Mouse (Mus musculus) c-Kit-positive CD71-positive TER-119-positive erythroid progenitor cells, embryonic 14.5 days (primary cell): ENCODE measurements around the gene Rassf2.

Experiments used
- DNase-seq: peaks from one replicate; pipeline ENCODE4 v3.0.0-alpha.2; 2013; ENCODE audit warnings: low spot score

The Rassf2 gene

DNA sequence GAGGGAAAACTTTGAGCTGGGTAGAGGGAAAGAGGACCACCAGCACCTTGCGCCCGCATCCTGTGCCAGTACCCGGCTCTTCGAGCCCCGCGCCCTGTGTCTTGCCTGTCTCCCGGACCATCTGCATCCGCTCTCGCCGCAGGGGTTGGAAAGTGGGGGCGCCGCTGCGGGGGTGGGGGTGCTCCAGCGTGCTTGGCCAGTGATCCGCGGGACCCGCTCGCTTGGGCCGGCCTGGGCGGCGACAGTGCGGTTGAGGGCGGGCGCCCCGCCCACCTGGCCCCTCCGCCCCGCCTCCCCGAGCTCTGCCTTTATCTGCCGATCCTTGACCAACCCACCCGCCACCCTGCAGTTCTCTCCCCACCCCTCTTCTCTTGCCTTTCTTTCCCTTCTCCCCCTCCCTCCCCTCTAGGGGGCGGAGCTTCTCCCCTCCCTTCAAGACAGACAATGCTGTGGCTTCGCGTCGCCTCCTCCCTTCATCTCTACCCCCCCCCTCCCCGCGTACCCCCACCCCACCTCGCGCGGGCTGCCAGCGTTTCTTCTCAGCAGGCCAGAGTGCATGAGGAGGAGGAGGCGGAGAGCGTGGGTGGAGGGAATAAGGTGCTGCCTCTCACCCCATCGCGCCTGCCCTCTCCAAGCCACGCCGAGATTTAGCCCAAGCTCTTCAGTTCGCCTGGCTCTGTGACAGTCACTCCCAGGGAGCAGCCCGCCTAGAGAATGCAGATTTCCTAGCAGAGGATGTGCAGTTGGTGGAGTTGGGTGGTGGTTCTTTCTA, at the start of gene Rassf2:
Rassf2 (minus strand) TSS at position 613 of the 772 bp plus-strand sequence.
- peak; percentile 30 for DNase-seq

DNA sequence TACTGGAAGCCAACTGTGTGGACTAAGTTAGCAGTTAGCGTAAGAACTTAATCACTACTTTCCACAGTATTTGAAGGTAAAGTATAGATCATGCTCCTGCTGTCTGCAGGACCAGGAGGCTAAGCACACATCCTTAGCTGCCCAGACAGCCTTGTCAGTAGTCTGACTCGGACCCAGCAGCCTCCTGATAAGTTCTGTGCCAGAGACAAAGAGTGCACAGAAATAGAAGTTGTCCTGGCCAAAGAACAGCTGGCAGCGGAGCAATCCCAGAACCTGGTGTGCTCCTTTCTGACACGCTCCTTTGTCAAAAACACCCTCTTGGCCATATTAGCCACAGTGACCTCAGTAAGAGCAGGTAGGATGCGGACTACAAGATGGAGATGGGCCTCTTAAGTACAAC, 49.1 kb upstream of the Rassf2 start:
- no peak for DNase-seq

DNA sequence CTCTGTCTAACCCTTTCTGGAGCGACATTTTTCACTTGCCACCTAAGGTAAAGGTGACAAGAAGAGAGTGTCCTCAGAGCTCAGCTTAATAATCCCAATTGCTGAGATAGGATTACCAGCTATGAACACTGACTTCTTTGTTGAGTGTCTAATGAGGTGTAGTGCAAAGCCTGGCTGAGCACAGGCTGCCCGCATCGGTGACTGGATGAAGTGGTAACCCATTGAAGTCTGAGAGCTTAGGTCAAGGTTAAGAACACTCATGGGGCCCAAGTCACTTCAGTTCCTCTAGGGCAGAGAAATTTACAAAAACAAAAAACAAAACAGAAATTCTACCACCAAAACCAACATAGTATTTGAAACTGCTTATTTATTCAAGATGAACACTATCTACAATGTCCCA, 43.0 kb upstream of the Rassf2 start:
- no peak for DNase-seq

DNA sequence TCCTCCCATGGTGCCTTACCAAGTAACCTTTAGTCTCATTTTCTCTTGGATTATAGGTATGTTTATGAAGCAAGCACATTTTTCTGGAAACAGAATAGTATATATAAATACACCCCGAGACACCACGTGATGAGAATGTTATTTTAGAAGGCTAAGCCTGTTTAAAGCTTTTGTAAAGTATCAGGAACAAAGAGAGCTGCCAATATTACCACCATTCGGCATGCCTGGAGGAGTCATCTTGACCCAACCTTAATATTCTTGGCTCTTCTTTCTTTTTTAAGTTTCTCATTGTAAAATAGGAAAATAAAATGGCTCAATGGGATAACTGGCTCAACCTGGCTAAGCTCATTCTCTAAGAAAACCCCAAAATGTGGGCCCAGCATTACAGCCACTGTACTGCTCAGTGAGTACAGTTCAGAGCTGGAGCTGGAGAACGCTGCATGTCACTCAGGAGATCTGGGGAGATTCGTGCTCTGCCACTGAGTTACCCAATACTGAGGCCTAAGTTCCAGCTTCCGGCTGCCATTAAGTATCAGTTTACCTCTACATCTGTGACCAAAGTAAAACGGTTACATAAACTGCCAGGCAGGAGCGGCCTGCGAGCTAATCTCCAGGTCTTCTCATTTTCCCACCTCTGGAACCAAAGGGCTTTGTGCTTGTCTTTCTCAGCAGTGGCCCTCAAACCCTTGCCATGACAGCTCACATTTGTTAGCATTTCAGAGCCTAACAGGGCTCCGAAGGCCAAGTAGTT, 40.1 kb upstream of the Rassf2 start:
- no peak for DNase-seq

DNA sequence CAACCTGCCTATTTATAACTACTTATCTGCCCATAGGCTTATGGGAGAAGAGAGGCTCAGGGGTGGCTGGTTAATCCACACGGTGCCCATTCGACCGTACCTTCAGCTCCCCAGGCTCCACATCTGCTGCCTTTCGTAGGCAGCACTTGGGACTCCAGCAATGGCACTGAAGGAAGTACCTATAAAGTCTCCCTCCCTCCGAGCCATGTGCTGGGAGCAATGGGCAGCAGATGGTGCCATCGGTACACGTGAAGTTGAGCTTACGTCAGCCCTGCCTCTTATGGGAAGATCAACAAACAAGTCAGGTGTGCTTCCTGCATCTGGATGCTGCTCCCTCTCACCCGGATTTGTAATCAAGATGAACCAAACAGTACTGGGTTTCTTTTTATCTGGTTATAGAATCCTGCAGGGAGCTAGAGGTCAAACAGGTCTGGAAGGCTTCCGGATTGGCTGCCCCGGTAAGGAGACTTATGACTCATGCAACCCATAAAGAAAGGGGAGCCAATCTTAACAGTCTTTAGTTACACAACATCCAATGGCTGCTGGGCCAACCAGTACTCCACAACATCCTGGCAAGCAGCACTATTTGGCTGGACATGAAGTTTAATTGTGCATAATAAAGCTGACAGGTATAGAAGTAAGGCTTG, 34.2 kb upstream of the Rassf2 start:
- no peak for DNase-seq

DNA sequence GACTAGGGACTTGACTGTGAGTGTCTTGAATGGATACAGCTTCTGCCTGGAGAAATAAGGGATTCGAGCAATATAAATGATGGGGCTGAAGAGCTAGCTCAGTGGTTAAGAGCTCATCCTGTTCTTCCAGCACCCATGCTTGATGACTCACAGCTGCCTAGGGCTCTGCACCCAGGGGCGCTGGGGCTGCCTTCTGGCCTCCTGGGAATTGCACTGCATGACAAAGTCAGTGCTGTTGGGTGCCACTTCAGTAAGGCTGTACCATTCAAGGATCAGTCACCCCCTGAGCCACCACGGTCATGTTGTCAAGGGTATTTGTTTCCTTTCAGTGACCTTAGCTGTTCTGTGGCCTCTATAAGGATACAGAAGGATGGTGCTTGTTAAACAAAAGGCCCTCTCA, 33.7 kb upstream of the Rassf2 start:
- DNase-seq, result no peak

DNA sequence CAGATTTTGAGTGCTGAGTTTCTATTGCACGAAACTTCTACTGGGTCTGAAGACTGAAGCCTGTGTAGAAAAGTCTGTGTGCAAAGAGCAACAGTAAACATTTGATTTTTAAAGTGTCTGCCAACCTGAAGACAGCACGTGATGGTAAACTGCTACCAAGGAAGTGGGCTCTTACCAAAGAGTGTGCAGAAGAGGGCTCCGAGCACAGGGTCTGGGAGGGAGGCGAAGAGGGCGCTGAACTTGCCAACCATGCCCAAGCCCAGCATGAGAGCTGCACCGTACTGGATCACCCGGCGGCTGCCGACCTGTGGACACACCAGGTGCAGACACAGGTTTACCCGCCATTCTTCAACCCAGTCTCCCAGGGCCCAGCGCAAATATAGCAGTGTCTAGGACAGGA, 31.8 kb upstream of the Rassf2 start:
- DNase-seq, result no peak

DNA sequence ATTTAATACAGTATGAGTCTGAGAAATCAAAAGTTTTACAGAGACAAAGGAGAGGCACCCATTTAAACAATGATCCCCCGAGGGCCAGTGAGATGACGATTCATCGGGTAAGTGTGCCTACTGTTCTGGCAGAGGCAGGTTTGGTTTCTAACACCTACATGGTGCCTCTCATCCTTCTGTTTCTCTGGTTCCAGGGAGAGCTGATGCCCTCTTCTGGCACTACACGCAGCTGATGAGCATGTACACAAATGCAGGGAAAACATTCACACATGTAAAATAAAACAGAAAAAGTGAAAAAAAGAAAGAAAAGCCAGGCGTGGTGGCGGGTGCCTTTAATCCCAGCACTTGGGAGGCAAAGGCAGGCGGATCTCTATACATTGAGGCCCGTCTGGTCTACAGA, 29.9 kb upstream of the Rassf2 start:
- no peak for DNase-seq

DNA sequence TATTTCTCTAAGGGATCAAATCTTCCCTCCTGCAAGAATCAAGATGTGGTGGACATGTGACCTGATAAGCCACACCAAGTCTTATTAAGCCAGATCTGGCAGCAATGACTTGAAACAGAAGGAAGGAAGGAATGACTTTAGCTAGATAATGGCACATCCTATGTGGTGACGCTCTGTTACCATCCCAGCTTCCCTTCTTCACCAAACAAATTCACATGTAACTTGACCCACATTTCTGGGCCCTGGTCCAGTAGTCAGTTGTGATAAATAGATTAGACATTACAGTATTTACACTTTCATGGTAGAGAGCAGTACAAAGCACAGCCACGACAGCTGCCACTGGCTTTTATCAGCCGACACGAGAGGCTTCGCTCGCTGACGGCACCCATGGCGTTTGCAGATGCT, 25.3 kb upstream of the Rassf2 start:
- DNase-seq, result no peak

DNA sequence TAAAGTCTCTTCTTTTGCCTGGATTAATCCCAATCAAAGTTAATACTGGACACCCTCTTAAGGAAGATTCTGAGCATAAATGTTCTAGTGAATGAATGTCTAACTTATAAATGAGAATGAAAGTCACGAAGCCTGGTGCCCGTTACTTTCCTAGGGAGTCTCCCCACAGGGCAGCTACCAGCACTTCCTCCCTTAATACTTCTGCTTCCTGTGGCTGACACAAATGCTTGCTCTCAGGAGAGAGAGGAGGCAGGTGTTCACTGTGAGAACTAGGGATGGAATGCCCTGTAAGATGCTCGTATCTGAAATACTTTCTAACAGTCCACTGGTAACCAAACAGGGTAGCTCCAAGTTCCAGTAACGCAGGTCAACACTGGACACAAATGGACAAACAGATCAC, 23.8 kb upstream of the Rassf2 start:
- DNase-seq, result no peak

DNA sequence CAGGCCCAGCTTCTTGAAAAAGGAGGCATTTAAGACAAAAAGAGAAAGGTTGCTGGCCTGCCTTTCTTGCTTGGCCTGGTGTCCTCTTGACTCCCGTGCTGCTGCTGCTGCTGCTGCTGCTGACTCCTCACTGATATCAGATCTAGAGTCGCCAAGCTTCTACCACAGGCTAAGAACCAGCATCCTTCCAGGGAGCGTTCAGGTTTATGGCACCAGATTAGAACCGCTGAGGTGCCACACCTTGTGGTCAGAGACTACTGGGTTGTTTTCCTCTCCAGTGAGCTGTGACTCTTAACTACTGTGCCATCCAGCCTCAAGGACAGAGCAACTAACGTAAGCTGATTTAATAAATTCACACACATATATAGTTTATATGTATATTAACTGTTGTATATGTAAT, 21.7 kb upstream of the Rassf2 start:
- no peak for DNase-seq

DNA sequence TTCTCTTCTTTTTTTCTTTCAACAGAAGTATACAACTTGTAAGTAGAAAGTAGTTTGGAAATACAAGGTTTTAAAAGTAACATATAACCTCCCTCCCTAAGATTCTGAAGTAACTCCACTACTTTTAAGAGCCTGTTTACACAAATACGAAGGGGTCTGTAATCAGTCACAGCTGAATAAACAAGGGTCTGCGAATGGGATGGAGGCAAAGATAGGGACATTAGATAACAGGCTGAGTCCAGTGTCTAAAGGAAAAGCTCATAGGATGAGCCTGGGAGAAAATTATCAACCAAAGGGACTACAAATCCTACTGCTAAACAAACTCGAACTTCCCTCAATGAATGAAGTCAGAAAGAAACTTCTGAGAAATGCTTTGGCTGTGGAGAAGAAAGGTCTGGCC, 19.9 kb upstream of the Rassf2 start:
- no peak for DNase-seq

DNA sequence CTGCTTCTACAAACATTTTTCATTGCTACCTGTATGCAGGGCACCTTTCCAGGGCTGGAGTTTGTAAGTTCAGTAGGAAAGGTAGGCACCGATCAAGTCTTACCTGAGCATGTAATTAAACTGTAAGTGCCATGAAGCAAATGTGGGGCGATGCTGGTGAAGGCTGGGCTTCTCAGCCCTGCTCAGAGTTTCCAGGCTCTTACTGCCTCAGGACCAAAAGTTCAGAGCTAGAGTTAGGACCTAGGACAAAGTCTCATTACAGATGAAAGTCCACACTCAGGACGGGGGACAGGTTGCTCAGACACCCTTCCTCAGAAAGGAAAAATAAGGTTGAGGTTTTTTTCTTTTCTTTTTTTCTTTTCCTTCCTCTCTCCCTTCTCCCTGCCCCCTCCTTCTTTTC, 19.4 kb upstream of the Rassf2 start:
- DNase-seq, result no peak

DNA sequence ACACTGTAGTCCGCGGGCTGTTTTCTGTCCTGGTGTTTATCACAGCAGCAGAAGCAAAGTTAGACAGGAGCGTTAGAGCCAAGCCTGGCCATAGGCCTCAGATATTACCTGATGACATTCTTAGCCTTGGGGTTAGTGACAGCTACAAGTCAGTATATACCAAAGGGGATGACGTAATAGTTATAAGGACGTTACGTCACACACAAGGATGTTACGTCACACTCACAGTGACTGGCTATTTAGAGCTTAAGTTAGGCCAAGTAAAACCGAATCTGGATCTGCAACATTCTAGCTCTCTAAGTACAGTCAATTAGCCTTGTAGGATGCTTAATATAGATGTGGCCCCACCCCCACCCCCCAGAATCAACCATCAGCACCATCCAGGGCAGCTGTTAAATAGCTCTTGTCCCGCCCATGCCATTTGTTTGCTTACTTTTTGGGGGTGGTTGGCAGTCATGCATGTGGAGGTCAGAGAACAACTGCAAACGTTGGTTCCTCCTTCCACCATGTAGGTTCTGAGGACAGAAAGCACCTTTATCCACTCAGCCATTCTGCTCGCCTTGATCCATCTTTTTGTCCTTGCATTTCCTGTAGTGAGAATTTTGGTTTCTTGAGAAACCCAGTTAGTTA, 18.2 kb upstream of the Rassf2 start:
- DNase-seq, result no peak

DNA sequence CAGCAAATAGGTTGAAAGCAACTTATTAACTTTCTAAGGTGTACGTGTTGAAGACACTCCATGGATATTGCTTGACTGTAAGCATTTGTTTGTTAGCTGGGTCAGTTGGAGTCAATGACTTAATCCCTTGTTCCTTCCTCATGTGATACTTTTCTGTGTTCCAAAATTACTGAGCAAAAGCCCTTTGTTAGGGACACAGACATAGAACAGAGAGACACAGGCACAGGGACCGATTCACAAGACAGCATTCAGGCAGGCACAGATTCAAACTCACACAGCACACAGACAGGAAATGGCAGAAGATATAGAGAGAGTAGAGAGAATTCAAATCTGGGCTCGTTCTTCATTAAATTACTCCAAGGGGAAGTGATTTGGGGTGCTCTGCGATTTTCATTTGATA, 17.3 kb upstream of the Rassf2 start:
- no peak for DNase-seq

DNA sequence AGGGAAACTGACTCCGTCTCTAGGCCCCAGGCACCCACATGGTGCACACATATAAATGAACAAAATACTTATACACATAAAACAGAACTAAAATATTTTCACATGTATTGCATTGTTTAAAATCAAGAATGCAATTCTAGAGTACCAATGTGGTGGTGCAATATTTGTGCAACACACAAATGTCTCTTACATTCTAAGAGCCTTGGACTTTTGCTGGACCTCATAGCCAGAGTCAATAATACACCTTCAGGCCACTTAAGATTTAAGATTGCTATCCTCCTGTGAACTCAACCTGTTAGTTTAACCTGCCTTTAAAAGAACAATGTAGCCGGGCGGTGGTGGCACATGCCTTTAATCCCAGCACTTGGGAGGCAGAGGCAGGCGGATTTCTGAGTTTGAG, 16.6 kb upstream of the Rassf2 start:
- no peak for DNase-seq

DNA sequence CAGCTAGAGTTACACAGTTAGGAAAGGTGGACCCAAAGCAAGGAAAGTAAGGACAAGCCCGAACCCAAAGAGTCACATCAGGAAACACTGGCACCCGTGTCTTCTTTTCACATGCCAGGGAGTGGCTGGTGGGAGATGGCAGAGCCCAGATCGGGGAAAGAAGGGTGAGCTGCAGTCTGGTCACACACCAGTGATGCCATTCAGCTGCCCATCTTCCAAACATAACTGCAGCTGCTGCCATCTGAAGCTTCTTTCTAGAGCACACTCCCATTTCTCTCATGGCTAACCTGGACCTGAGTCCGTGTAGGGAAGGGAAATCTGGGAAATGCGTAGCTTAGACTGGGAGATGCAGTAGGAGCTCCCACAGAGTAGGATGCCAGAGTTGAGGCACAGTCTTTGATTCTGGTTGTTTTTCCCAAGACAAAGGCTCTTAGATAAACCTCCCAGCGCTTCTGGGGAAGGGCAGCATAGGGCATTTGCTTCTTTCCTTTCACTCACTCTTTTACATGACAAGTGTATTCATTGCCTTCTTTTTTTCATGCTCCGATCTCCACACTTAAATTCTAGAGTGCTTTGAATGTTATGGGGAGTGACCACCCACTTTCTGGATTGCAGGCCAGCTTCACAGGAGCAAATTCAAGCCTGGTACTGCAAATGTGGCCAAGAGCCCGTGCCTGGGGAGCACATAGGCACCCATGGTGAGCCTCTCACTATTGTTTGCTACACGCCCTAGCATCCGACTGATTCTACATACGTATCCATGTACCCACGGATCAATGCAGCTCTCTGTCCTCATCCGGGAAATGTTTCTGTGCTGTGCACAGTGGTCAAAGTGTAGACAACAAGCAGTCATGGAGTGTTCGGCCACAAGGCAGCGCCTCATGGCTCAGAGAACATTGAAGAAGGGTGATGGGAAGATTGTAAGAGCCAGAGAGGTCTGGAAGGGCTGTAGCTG, 14.5 kb upstream of the Rassf2 start:
- no peak for DNase-seq

DNA sequence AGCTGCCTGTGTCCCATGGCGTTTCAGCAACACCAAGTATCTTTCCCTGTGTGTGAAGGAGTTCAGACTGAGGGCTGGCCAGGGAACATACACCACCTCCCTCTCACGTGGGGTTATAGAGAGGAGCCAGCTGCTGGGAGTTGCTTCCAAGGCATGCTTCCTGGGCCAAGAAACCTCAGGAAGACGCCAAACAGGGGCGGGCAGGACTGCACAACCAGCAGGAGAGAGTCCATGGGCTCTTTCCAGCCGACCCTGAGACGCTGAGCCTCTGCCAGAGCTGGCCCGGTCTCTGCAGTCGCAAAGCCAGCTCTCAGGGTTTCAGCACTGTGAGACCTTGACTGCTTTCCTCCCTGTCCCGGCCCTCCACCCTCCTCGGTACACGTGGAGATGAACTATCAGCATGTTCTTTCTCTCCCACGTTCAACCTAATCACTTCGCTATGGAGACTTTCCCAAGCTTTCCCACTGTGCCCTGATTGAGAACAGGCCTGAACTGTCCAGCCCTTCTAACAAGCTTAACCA, 13.1 kb upstream of the Rassf2 start:
- no peak for DNase-seq

DNA sequence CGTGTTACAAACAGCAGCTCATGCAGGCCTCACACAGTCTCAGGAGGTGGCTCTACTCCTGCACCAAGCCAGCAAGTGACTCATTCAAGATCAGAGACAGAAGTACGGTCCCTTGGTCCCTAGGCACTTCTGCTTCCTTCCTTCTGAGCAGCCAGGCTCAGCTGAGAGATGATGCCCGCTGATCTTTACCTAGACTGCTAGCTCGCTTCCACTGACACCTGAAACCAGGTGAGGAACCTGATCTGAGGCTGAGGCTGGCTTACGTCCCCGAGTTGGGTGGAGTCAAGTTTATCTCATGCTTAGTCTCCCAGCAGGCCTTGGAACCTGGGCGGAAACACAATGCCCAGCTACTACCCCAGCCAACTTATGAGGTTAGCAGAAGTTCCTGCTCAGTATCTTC, 9.8 kb upstream of the Rassf2 start:
- no peak for DNase-seq

DNA sequence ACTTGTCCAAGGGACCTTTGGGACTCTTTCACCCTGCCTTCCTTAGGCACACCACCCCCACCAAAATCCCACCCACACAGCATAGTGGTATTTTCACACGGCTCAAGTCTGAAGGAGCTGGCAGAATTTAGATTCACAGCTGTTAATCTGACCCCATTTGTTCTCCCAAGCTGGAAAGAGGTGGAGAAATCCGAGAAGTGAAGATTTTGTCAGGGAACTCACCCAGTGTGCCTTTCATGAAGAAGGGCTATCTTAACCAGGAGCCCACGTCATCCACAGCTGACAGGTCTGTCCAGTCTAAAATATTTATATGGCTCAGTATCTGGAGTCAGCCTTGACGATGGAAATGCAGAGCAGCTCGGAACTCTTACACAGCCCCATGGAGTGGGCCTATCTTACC, 6.3 kb upstream of the Rassf2 start:
- DNase-seq, result no peak

DNA sequence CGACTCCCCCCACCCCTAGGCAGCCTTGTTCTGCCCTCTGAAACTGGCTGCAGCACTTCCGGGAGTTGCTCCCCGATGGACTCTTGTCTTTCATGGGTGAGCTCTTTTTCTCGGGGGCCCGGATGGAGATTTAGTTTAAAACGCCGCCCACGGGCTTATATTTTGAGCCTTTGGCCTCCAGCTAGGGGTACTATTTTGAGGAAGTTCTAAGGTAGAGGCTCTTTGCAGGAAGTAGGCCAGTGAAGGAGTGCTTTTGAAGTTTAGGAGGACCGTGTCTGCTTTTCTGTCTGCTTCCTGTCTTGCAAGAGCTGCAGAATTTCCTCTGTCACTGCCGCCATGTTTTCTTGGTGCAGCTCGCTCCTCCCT, 5.4 kb upstream of the Rassf2 start:
- no peak for DNase-seq
